Mouse (Mus musculus) layer of hippocampus, adult 6 months (tissue): Measurements from ENCODE around the gene Stau1. TPM values are rescaled to one million over a fixed set of nuclear protein-coding genes. Genes with fewer than 3 reads are reported as not detected.

Source experiments
- long read RNA-seq, 2 experiments: library from polyadenylated mRNA; unstranded; transcript quantifications; one replicate each; pipeline ENCODE4 v2.0.0; 2019 to 2020
- polyA plus RNA-seq: library from polyadenylated mRNA; unstranded; fragments of <200 nt; fragmentation: Nextera tagmentation; gene quantifications from 2 replicates; pipeline ENCODE4 v1.2.3, GENCODE M21; 2021

The Stau1 gene
- 34.1 and 35.6 TPM in 2 replicates for polyA plus RNA-seq
- long read RNA-seq, experiment 1, transcript Stau1-202 (12 exons, 3,569 nt) = major isoform, 28 of 92 reads
- long read RNA-seq, experiment 1, transcript Stau1-209 (4 exons, 774 nt) = minor isoform, 11 of 92 reads
- long read RNA-seq, experiment 1, transcript Stau1-204 (12 exons, 2,976 nt) = minor isoform, 27 of 92 reads
- long read RNA-seq, experiment 1, partial matches to known transcripts = 12 of 92 reads
- long read RNA-seq, experiment 1, other reads (novel, unspliced or antisense) = 13 of 92 reads
- long read RNA-seq, experiment 2, transcript Stau1-209 (4 exons, 774 nt) = minor isoform, 44 of 354 reads
- long read RNA-seq, experiment 2, transcript Stau1-204 (12 exons, 2,976 nt) = minor isoform, 117 of 354 reads
- long read RNA-seq, experiment 2, transcript Stau1-202 (12 exons, 3,569 nt) = major isoform, 154 of 354 reads
- long read RNA-seq, experiment 2, partial matches to known transcripts = 12 of 354 reads
- long read RNA-seq, experiment 2, other reads (novel, unspliced or antisense) = 23 of 354 reads

GRCm38 (mm10) chr2:166995796-166996532 lies at the start of gene Stau1:
Stau1 (minus strand) TSS chr2:166996299.

GRCm38 (mm10) chr2:167014702-167015381 lies 18.7 kb upstream of the Stau1 start, which contains the start of gene Ddx27:
Ddx27 (plus strand) TSS chr2:167015193.

GRCm38 (mm10) chr2:166905711-166906522 lies 90.2 kb downstream of the Stau1 start, which contains the start of gene Cse1l:
Cse1l (plus strand) TSS chr2:166906040.

Other genes with a start within 250 kb of the Stau1 start
- gene Trp53rkb, start 203.8 kb downstream of the Stau1 start, polyA plus RNA-seq = 3.1 and 3.2 TPM in 2 replicates
- 5.9 and 6.5 TPM in 2 replicates for gene Arfgef2, start 190.7 kb downstream of the Stau1 start, polyA plus RNA-seq
- 21.6 and 21.8 TPM in 2 replicates for gene Cse1l, start 90.3 kb downstream of the Stau1 start, polyA plus RNA-seq
- gene Ddx27, start 18.9 kb upstream of the Stau1 start, polyA plus RNA-seq = 14.2 and 15.4 TPM in 2 replicates
- 7.9 and 8.5 TPM in 2 replicates for gene Znfx1, start 66.7 kb upstream of the Stau1 start, polyA plus RNA-seq
- 7.4 and 7.9 TPM in 2 replicates for gene Kcnb1, start 193.9 kb upstream of the Stau1 start, polyA plus RNA-seq
- gene Ptgis, start 244.3 kb upstream of the Stau1 start, polyA plus RNA-seq = 0.87 and 1.4 TPM in 2 replicates